24 mouse cellular contexts compared by ENCODE assay signal in the genomic region with DNA sequence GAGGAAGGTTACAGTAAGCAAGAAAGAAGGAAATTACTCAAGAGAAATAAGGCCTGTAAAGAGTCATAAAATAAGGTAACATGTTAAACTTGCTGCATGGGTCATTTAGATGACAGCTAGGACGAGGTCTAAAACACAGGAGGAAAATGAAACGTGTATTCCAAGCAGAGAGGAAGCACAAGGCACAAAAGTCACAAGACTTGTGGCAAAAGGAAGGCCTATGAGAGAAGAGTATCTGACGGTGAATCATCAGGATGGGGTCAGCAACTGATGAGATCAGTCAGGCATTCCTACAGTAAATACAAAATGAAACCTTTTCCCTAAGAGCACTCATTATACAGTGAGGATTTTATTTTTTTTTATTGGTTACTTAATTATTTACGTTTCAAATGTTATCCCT.
DNase-seq lines count a peak whose midpoint lies in the region; ATAC-seq and TF ChIP-seq lines count a peak whose summit lies in the region.
"Had no signal": no experiment of that assay in that cellular context is flagged by ENCODE, and none has a peak within 500 bp of the region (broad histone marks: within the 10 kb centered on the region; RNA-seq: fewer than 3 reads in every experiment).

No protein-coding gene starts in this region.

- no peak for TF ChIP-seq POLR2A in bone marrow macrophage, adult 2 months (IDR thresholded peaks at IDR 0.05; ENCODE audit: borderline replicate concordance, low read depth, low read length)

- no peaks in the 10 kb centered on the region for H3K4me1 ChIP-seq in intestine, postnatal 0 days (replicated peaks; ENCODE audit: control insufficient read depth, insufficient read depth, low read length)
- H3K4me1 ChIP-seq in intestine, embryonic 16.5 days (ENCODE audit: control insufficient read depth, insufficient read depth, low read length), result no peaks in the 10 kb centered on the region
- peaks cover 30% of the 10 kb centered on the region for H3K4me1 ChIP-seq in bone marrow macrophage, adult 2 months (ENCODE audit: control insufficient read depth, insufficient read depth, low read length)
- H3K4me1 ChIP-seq: hindbrain, embryonic 10.5 days; intestine, embryonic 15.5 days had no signal

- no peak overlapping the region for H3K9ac ChIP-seq in intestine, postnatal 0 days (ENCODE audit: low read depth, low read length)
- no peak overlapping the region for H3K9ac ChIP-seq in intestine, embryonic 16.5 days (ENCODE audit: low read depth, low read length)
- H3K9ac ChIP-seq: embryonic facial prominence, embryonic 15.5 days; forebrain, embryonic 15.5 days; heart, embryonic 15.5 days; hindbrain, embryonic 14.5 days; intestine, embryonic 15.5 days had no signal

- TF ChIP-seq CTCF in intestine, postnatal 0 days (IDR thresholded peaks at IDR 0.05; ENCODE audit: low read depth), result no peak
- no peak for TF ChIP-seq CTCF in bone marrow macrophage, adult 2 months (IDR thresholded peaks at IDR 0.05; ENCODE audit: low read depth, low read length)

- ATAC-seq in intestine, postnatal 0 days, result peak; percentile 43; the same call in 1 of the 2 replicates
- no peak; the same call in 1 of the 2 replicates for ATAC-seq in intestine, embryonic 16.5 days
- ATAC-seq in megakaryocyte progenitor cell, adult 5-6 weeks (replicated peaks; ENCODE audit: poor library complexity), result peak; percentile 26
- ATAC-seq in frontal cortex, adult (ENCODE audit: low TSS enrichment), result no peak
- ATAC-seq: CD4-positive, CD25-positive, alpha-beta regulatory T cell, adult 4 months; forebrain, embryonic 15.5 days; intestine, embryonic 15.5 days had no signal

- no peaks in the 10 kb centered on the region for H3K9me3 ChIP-seq in intestine, postnatal 0 days (ENCODE audit: control insufficient read depth)
- H3K9me3 ChIP-seq in intestine, embryonic 16.5 days (ENCODE audit: control insufficient read depth, low read length), result no peaks in the 10 kb centered on the region
- H3K9me3 ChIP-seq: embryonic facial prominence, embryonic 15.5 days; forebrain, embryonic 15.5 days; heart, embryonic 15.5 days; hindbrain, embryonic 10.5 days; intestine, embryonic 15.5 days had no signal

- H3K36me3 ChIP-seq in intestine, postnatal 0 days (ENCODE audit: control insufficient read depth, insufficient read depth), result no peaks in the 10 kb centered on the region
- H3K36me3 ChIP-seq in intestine, embryonic 16.5 days (ENCODE audit: control insufficient read depth, insufficient read depth, low read length), result no peaks in the 10 kb centered on the region
- H3K36me3 ChIP-seq: embryonic facial prominence, embryonic 15.5 days; forebrain, embryonic 15.5 days; G1E; heart, embryonic 15.5 days; hindbrain, embryonic 10.5 days; intestine, embryonic 15.5 days had no signal

- H3K27ac ChIP-seq in intestine, postnatal 0 days (ENCODE audit: low read depth, low read length), result no peak overlapping the region
- no peak overlapping the region for H3K27ac ChIP-seq in intestine, embryonic 16.5 days (ENCODE audit: low read length)
- peak overlapping the region; percentile 81 for H3K27ac ChIP-seq in bone marrow macrophage, adult 2 months (ENCODE audit: insufficient read depth, low read depth, low read length)
- H3K27ac ChIP-seq: embryonic facial prominence, embryonic 15.5 days; forebrain, embryonic 15.5 days; heart, adult 2 months; heart, embryonic 15.5 days; hindbrain, embryonic 10.5 days; hindbrain, embryonic 14.5 days; intestine, embryonic 15.5 days had no signal

- H3K27me3 ChIP-seq in intestine, postnatal 0 days (replicated peaks; ENCODE audit: control insufficient read depth, insufficient read depth, low read length), result no peaks in the 10 kb centered on the region
- no peaks in the 10 kb centered on the region for H3K27me3 ChIP-seq in intestine, embryonic 16.5 days (replicated peaks; ENCODE audit: control insufficient read depth, insufficient read depth, low read length)
- H3K27me3 ChIP-seq: embryonic facial prominence, embryonic 15.5 days; forebrain, embryonic 15.5 days; heart, embryonic 15.5 days; intestine, embryonic 15.5 days had no signal

- WGBS in intestine, postnatal 0 days, result 47% methylated on average over 4 of the region's 4 CpGs
- 65% methylated on average over 4 of the region's 4 CpGs for WGBS in intestine, embryonic 16.5 days

- H3K4me3 ChIP-seq in intestine, postnatal 0 days (ENCODE audit: low read depth, low read length), result no peak overlapping the region
- H3K4me3 ChIP-seq in intestine, embryonic 16.5 days (ENCODE audit: low read length), result no peak overlapping the region
- H3K4me3 ChIP-seq in bone marrow macrophage, adult 2 months (ENCODE audit: insufficient read depth, low read length), result no peak overlapping the region
- H3K4me3 ChIP-seq: embryonic facial prominence, embryonic 15.5 days; forebrain, embryonic 15.5 days; heart, adult 2 months; heart, embryonic 15.5 days; hindbrain, embryonic 10.5 days; intestine, embryonic 15.5 days had no signal

- H3K4me2 ChIP-seq in intestine, postnatal 0 days (replicated peaks; ENCODE audit: low read depth), result no peak overlapping the region
- no peak overlapping the region for H3K4me2 ChIP-seq in intestine, embryonic 16.5 days (ENCODE audit: low read depth, low read length)
- H3K4me2 ChIP-seq: embryonic facial prominence, embryonic 15.5 days; forebrain, embryonic 15.5 days; heart, embryonic 11.5 days; heart, embryonic 15.5 days; hindbrain, embryonic 14.5 days; intestine, embryonic 15.5 days had no signal

- DNase-seq in spleen, postnatal 36 days (ENCODE audit: low spot score in 2 of 2), result no peak
- no peak for DNase-seq in MN1 (ENCODE audit: low spot score)
- DNase-seq: adrenal gland, adult 2 months; adrenal gland, postnatal 25 days; cerebellum, adult 2 months; cerebellum, postnatal 14 days; embryo, embryonic 11 days; gastrocnemius, postnatal 10 days; heart, adult 2 months; heart, postnatal 14 days had no signal

Comparison
In these comparisons a context has a peak if more than half of its experiments do, and no peak if none do; other contexts are left out.
1. ATAC-seq: peak in intestine, postnatal 0 days (single experiment) and megakaryocyte progenitor cell, adult 5-6 weeks (single experiment); none in intestine, embryonic 16.5 days (single experiment) and frontal cortex, adult (single experiment).